Mouse (Mus musculus) bone marrow macrophage, adult 2 months (primary cell): ENCODE data around the gene Dlgap3.

Experiments used
- CTCF ChIP-seq: IDR thresholded peaks from 2 replicates; pipeline ENCODE4 v1.5.1; 2012; ENCODE audit warnings: low read depth, mild to moderate bottlenecking, low read length, moderate library complexity
- POLR2A ChIP-seq: IDR thresholded peaks from 2 replicates; pipeline ENCODE4 v1.6.1; 2012; ENCODE audit warnings: mild to moderate bottlenecking, low read depth, low read length, borderline replicate concordance

DNA sequence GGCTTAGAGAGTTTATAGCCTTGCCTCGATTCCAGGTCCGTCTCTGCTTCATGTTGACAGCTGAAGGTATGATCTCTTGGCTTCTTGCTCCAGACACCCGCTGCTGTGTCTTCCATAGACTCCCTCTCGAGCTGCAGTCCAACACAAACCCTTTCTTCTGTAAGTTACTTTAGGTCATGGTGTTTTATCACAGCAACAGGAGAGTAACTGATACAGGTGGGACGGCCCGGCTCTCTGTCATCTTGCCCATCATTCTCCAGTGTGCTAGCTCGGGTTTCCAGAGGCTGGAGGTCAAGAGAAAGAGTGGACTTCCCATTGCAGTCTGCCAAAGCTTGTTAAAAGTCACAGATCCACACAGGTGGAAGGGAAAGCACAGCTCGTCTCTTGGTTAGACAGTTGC is 5.1 kb upstream of the Dlgap3 start:
- TF ChIP-seq CTCF, result no peak
- TF ChIP-seq POLR2A, result no peak
